Mouse (Mus musculus) heart, postnatal 0 days (tissue): ENCODE data around the gene Gm20708. TPM values are rescaled to one million over a fixed set of nuclear protein-coding genes. Genes with fewer than 3 reads are reported as not detected.

Source experiments
- ATAC-seq: fragments of 200-750 bp; cut with Nextera tagmentation; 2 replicates; pipeline ENCODE4 v1.8.0; 2017; ENCODE audit warnings: low read depth, moderate number of reproducible peaks, moderate library complexity; ENCODE audit not compliant: insufficient read depth
- DNase-seq: peaks from one replicate; pipeline ENCODE4 v3.0.0-alpha.2; 2016; ENCODE audit warnings: low spot score
- H3K27ac ChIP-seq: fragments of 300-500 bp; sonication (generic); 2 replicates; pipeline ENCODE4 v1.5.1; 2014; ENCODE audit warnings: low read depth, mild to moderate bottlenecking
- H3K27me3 ChIP-seq: fragments of 300-500 bp; sonication (generic); 2 replicates; pipeline ENCODE4 v1.6.1; 2014; ENCODE audit warnings: low read length, mixed read lengths; ENCODE audit not compliant: control insufficient read depth, insufficient read depth
- H3K36me3 ChIP-seq: fragments of 300-500 bp; sonication (generic); replicated peaks from 2 replicates; pipeline ENCODE4 v1.6.1; 2014; ENCODE audit warnings: low read length, mixed read lengths; ENCODE audit not compliant: control insufficient read depth, insufficient read depth
- H3K4me1 ChIP-seq: fragments of 300-500 bp; sonication (generic); 2 replicates; pipeline ENCODE4 v1.6.1; 2014; ENCODE audit warnings: antibody characterized with exemption; ENCODE audit not compliant: control insufficient read depth, insufficient read depth
- H3K4me2 ChIP-seq: fragments of 300-500 bp; sonication (generic); 2 replicates; pipeline ENCODE4 v1.6.1; 2014; ENCODE audit warnings: low read depth, mild to moderate bottlenecking, low read length, moderate library complexity
- H3K4me3 ChIP-seq: fragments of 300-500 bp; sonication (generic); 2 replicates; pipeline ENCODE4 v1.5.1; 2014; ENCODE audit warnings: low read depth, low read length
- H3K9ac ChIP-seq: fragments of 300-500 bp; sonication (generic); replicated peaks from 2 replicates; pipeline ENCODE4 v1.6.1; 2014; ENCODE audit warnings: low read depth, low read length, mixed read lengths
- H3K9me3 ChIP-seq: fragments of 300-500 bp; sonication (generic); replicated peaks from 2 replicates; pipeline ENCODE4 v1.6.1; 2016; ENCODE audit warnings: low read length; ENCODE audit not compliant: control insufficient read depth
- CTCF ChIP-seq: IDR thresholded peaks from 2 replicates; pipeline ENCODE4 v1.5.1; 2016; ENCODE audit warnings: antibody characterized with exemption, control low read depth, low read depth
- EP300 ChIP-seq: IDR thresholded peaks from 2 replicates; pipeline ENCODE4 v1.6.1; 2016; ENCODE audit warnings: antibody characterized with exemption, low read depth
- WGBS: fragments of 180-500 bp; shearing (Covaris S2); extraction: QIAGEN DNeasy Blood & Tissue Kit; methylation state at CpG from one replicate; pipeline ENCODE4 v1.1.7; 2014; 5-methylcytosine and 5-hydroxymethylcytosine counted together
- polyA plus RNA-seq: library from polyadenylated mRNA; unstranded; fragments of >200 nt; fragmentation: Nextera tagmentation; extraction: Ambion mirVana; gene quantifications from 2 replicates; pipeline ENCODE4 v1.2.1, GENCODE M21; 2015
- total RNA-seq: library from RNA; depleted of rRNA; stranded (reverse); fragments of >200 nt; gene quantifications from 2 replicates; pipeline ENCODE4 v1.2.3, GENCODE M21; 2014; ENCODE audit warnings: low replicate concordance

Gm20708 gene
- total and polyA plus RNA-seq, 2 experiments from 2014 or later: 0.68 to 2.6 TPM

GRCm38 (mm10) chr11:117847593-117848215 lies 38.2 kb downstream of the Gm20708 start:
- peak overlapping the region; percentile 71 for H3K9ac ChIP-seq
- H3K36me3 ChIP-seq: peaks cover 1% of the 10 kb centered on the region; the same call in 1 of the 2 replicates
- no peak for ATAC-seq
- DNase-seq: no peak
- 77% methylated on average over 7 of the region's 7 CpGs for whole genome bisulfite sequencing
- H3K9me3 ChIP-seq: no peaks in the 10 kb centered on the region
- no peaks in the 10 kb centered on the region for H3K27me3 ChIP-seq
- H3K4me1 ChIP-seq: peaks cover 19% of the 10 kb centered on the region
- TF ChIP-seq EP300: no peak
- no peak for TF ChIP-seq CTCF
- H3K4me3 ChIP-seq: no peak overlapping the region
- peak overlapping the region; percentile 91 for H3K27ac ChIP-seq
- peak overlapping the region; percentile 93 for H3K4me2 ChIP-seq

- WGBS: 4% methylated on average over 19 of the region's 19 CpGs
- TF ChIP-seq CTCF (no peak), EP300 (no peak)
Observed at GRCm38 (mm10) chr11:117848271-117848984, 39.0 kb downstream of the Gm20708 start.

GRCm38 (mm10) chr11:117848985-117849671 lies 39.7 kb downstream of the Gm20708 start, which contains the start of gene Birc5:
Gene Birc5 (plus strand): TSS chr11:117849251.
- Histone ChIP-seq H3K27ac (peak within 1 kb of the TSS; percentile 91), H3K4me2 (peak within 1 kb of the TSS; percentile 93), H3K4me1 (peaks cover 19% of the 10 kb centered on the region), H3K4me3 (peak within 1 kb of the TSS; percentile 57), H3K27me3 (no peaks in the 10 kb centered on the region), H3K9ac (peak within 1 kb of the TSS; percentile 71), H3K9me3 (no peaks in the 10 kb centered on the region), H3K36me3 (peaks cover 12% of the 10 kb centered on the region)
- TF ChIP-seq EP300 (no peak), CTCF (no peak)
- ATAC-seq: peak; percentile 96
- peak; percentile 96 for DNase-seq
- WGBS: under 1% methylated on average over 51 of the region's 51 CpGs

More at GRCm38 (mm10) chr11:117848271-117848984, 39.0 kb downstream of the Gm20708 start:
- peak overlapping the region; percentile 93 for H3K4me2 ChIP-seq
- H3K36me3 ChIP-seq: peaks cover 8% of the 10 kb centered on the region
- no peaks in the 10 kb centered on the region for H3K9me3 ChIP-seq
- ATAC-seq (peak; percentile 49), DNase-seq (peak; percentile 35)
- H3K4me3 ChIP-seq: peak overlapping the region; percentile 57
- peaks cover 19% of the 10 kb centered on the region for H3K4me1 ChIP-seq
- H3K27ac ChIP-seq: peak overlapping the region; percentile 91
- peak overlapping the region; percentile 71 for H3K9ac ChIP-seq
- H3K27me3 ChIP-seq: no peaks in the 10 kb centered on the region

- Histone ChIP-seq H3K4me3 (no peak overlapping the region), H3K27ac (no peak overlapping the region), H3K4me1 (peaks cover 18% of the 10 kb centered on the region), H3K4me2 (no peak overlapping the region), H3K9me3 (no peaks in the 10 kb centered on the region), H3K9ac (no peak overlapping the region), H3K36me3 (peaks cover 40% of the 10 kb centered on the region), H3K27me3 (no peaks in the 10 kb centered on the region)
- no peak for DNase-seq
- ATAC-seq: no peak
- WGBS: 85% methylated on average over 3 of the region's 3 CpGs
- TF ChIP-seq EP300 (no peak), CTCF (no peak)
Observed at GRCm38 (mm10) chr11:117852875-117853274, 43.4 kb downstream of the Gm20708 start.

- Histone ChIP-seq H3K36me3 (peaks cover 43% of the 10 kb centered on the region), H3K9me3 (no peaks in the 10 kb centered on the region), H3K9ac (no peak overlapping the region), H3K4me1 (peaks cover 12% of the 10 kb centered on the region), H3K4me3 (no peak overlapping the region), H3K27me3 (no peaks in the 10 kb centered on the region), H3K4me2 (no peak overlapping the region), H3K27ac (no peak overlapping the region)
- WGBS: 87% methylated on average over 9 of the region's 9 CpGs
- no peak for TF ChIP-seq EP300
- TF ChIP-seq CTCF: no peak
- no peak for DNase-seq
- ATAC-seq: no peak
Observed at GRCm38 (mm10) chr11:117854241-117854640, 44.8 kb downstream of the Gm20708 start.
